9 mouse cellular contexts compared by ENCODE assay signal in the genomic region with DNA sequence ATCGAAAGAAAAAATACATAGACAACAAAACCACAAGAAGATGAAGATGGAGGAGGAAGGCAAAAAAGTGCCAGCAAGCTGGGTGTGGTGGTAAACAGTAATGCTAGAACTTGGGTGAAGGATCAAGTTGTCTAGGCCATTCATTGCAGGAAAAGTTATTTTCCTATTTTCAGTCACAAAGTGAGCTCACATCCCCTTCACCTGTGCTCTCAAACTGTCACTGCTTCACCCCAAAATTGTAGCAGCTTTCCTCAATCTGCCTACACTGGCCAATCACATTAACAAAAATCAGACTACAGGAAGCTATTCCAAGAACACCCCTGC. TPM values are rescaled to one million over a fixed set of nuclear protein-coding genes. Genes with fewer than 3 reads are reported as not detected.
A peak's percentile ranks its signal among the peaks of the same experiment; 100 is the strongest.
DNase-seq lines count a peak whose midpoint lies in the region; ATAC-seq lines count a peak whose summit lies in the region.
"Had no signal": no experiment of that assay in that cellular context is flagged by ENCODE, and none has a peak within 500 bp of the region (broad histone marks: within the 10 kb centered on the region; RNA-seq: fewer than 3 reads in every experiment).

No protein-coding gene starts in this region.

- no peaks in the 10 kb centered on the region for H3K27me3 ChIP-seq in neural tube, embryonic 11.5 days (ENCODE audit: control insufficient read depth, insufficient read depth, low read length)
- H3K27me3 ChIP-seq in forebrain, embryonic 11.5 days (ENCODE audit: control insufficient read depth, insufficient read depth, low read length), result no peaks in the 10 kb centered on the region
- no peaks in the 10 kb centered on the region for H3K27me3 ChIP-seq in limb, embryonic 15.5 days
- H3K27me3 ChIP-seq in stomach, embryonic 15.5 days (replicated peaks), result no peaks in the 10 kb centered on the region

- WGBS in neural tube, embryonic 11.5 days, result 69% methylated on average over 1 of the region's 1 CpGs
- 61% methylated on average over 1 of the region's 1 CpGs for WGBS in forebrain, embryonic 11.5 days
- WGBS in limb, embryonic 15.5 days, result 52% methylated on average over 1 of the region's 1 CpGs
- 65% methylated on average over 1 of the region's 1 CpGs for WGBS in stomach, embryonic 15.5 days

- H3K27ac ChIP-seq in neural tube, embryonic 11.5 days (ENCODE audit: low read depth, low read length), result peak overlapping the region; percentile 72
- peak overlapping the region; percentile 95 for H3K27ac ChIP-seq in forebrain, embryonic 11.5 days (ENCODE audit: low read depth, low read length)
- peak overlapping the region; percentile 96 for H3K27ac ChIP-seq in limb, embryonic 15.5 days
- peak overlapping the region; percentile 92 for H3K27ac ChIP-seq in stomach, embryonic 15.5 days

- no peak for ATAC-seq in neural tube, embryonic 11.5 days (ENCODE audit: insufficient read depth, low FRiP score, low TSS enrichment)
- ATAC-seq in forebrain, embryonic 11.5 days (replicated peaks; ENCODE audit: low FRiP score), result no peak
- no peak for ATAC-seq in limb, embryonic 15.5 days (ENCODE audit: insufficient number of reproducible peaks, low FRiP score, low TSS enrichment, low read depth)
- ATAC-seq in stomach, embryonic 15.5 days (ENCODE audit: insufficient read depth, low FRiP score, low read depth), result no peak

- H3K4me3 ChIP-seq in neural tube, embryonic 11.5 days (ENCODE audit: low read depth, low read length), result no peak overlapping the region
- H3K4me3 ChIP-seq in forebrain, embryonic 11.5 days (ENCODE audit: low read depth, low read length), result peak overlapping the region; percentile 38; the same call in 1 of the 2 replicates
- peak overlapping the region; percentile 58 for H3K4me3 ChIP-seq in limb, embryonic 15.5 days
- H3K4me3 ChIP-seq in stomach, embryonic 15.5 days (replicated peaks), result peak overlapping the region; percentile 44; the same call in 1 of the 2 replicates

- peak overlapping the region; percentile 70 for H3K4me2 ChIP-seq in neural tube, embryonic 11.5 days (ENCODE audit: low read depth)
- peak overlapping the region; percentile 74; the same call in 1 of the 2 replicates for H3K4me2 ChIP-seq in forebrain, embryonic 11.5 days (ENCODE audit: low read depth, low read length, severe bottlenecking)
- peak overlapping the region; percentile 84 for H3K4me2 ChIP-seq in limb, embryonic 15.5 days
- H3K4me2 ChIP-seq in stomach, embryonic 15.5 days, result peak overlapping the region; percentile 89

- no peaks in the 10 kb centered on the region for H3K9me3 ChIP-seq in neural tube, embryonic 11.5 days (ENCODE audit: control insufficient read depth, low read length)
- no peaks in the 10 kb centered on the region for H3K9me3 ChIP-seq in forebrain, embryonic 11.5 days (ENCODE audit: control insufficient read depth, low read length)
- no peaks in the 10 kb centered on the region for H3K9me3 ChIP-seq in limb, embryonic 15.5 days
- no peaks in the 10 kb centered on the region for H3K9me3 ChIP-seq in stomach, embryonic 15.5 days

- no peaks in the 10 kb centered on the region for H3K36me3 ChIP-seq in neural tube, embryonic 11.5 days (ENCODE audit: control insufficient read depth, insufficient read depth, low read length)
- H3K36me3 ChIP-seq in forebrain, embryonic 11.5 days (ENCODE audit: control insufficient read depth, insufficient read depth, low read length), result no peaks in the 10 kb centered on the region
- H3K36me3 ChIP-seq in limb, embryonic 15.5 days, result no peaks in the 10 kb centered on the region
- H3K36me3 ChIP-seq in stomach, embryonic 15.5 days, result no peaks in the 10 kb centered on the region

- DNase-seq in neural tube, embryonic 11.5 days (ENCODE audit: low spot score), result no peak
- no peak for DNase-seq in neural tube, embryonic 10.5 days (ENCODE audit: extremely low spot score, low spot score)
- DNase-seq in forebrain, embryonic 11.5 days (ENCODE audit: low spot score), result no peak
- no peak for DNase-seq in layer of hippocampus, adult 8-10 months (ENCODE audit: low spot score in 2 of 2)
- DNase-seq in yolk sac, embryonic 10.5 days (ENCODE audit: low spot score), result no peak
- DNase-seq: adrenal gland, postnatal 10 days had no signal

- H3K4me1 ChIP-seq in neural tube, embryonic 11.5 days (ENCODE audit: control insufficient read depth, insufficient read depth, low read length), result peaks cover 3% of the 10 kb centered on the region; the same call in 1 of the 2 replicates
- H3K4me1 ChIP-seq in forebrain, embryonic 11.5 days (replicated peaks; ENCODE audit: control insufficient read depth, insufficient read depth, low read length), result peaks cover 8% of the 10 kb centered on the region; the same call in 1 of the 2 replicates
- H3K4me1 ChIP-seq in limb, embryonic 15.5 days, result peaks cover 30% of the 10 kb centered on the region
- peaks cover 18% of the 10 kb centered on the region for H3K4me1 ChIP-seq in stomach, embryonic 15.5 days

- 0 out of 2 replicates have a peak overlapping the region, but pooled peaks have one; percentile 57 for H3K9ac ChIP-seq in neural tube, embryonic 11.5 days (ENCODE audit: low read length)
- peak overlapping the region; percentile 74 for H3K9ac ChIP-seq in forebrain, embryonic 11.5 days (ENCODE audit: low read length)
- 0 out of 2 replicates have a peak overlapping the region, but pooled peaks have one; percentile 33 for H3K9ac ChIP-seq in limb, embryonic 15.5 days
- peak overlapping the region; percentile 9; the same call in 1 of the 2 replicates for H3K9ac ChIP-seq in stomach, embryonic 15.5 days

RNA-seq across cellular contexts. Expression of a gene that starts 1.2 kb away (rescaled TPM):
- not detected in 2 replicates for polyA plus RNA-seq in neural tube, embryonic 11.5 days (2014; fragmentation: Nextera tagmentation; extraction: Ambion mirVana)
- polyA plus RNA-seq in forebrain, embryonic 11.5 days (2014; fragmentation: Nextera tagmentation; extraction: Ambion mirVana), result 0.95 TPM in 1 of 2 replicates, not detected in the other
- polyA plus RNA-seq in limb, embryonic 15.5 days (2015; fragmentation: Nextera tagmentation; extraction: Ambion mirVana), result 0.33 and 0.60 TPM in 2 replicates
- polyA plus RNA-seq in stomach, embryonic 15.5 days (2015; fragmentation: Nextera tagmentation; extraction: Ambion mirVana), result 0.42 and 0.55 TPM in 2 replicates
- total RNA-seq in layer of hippocampus, adult 8-10 months (2022), result 10 to 100 TPM; 31.9 to 42.9 (median 37.9) TPM

RNA-seq across cellular contexts. Expression of a gene that starts 2.3 kb away (rescaled TPM):
- 2.3 and 4.3 TPM in 2 replicates for polyA plus RNA-seq in neural tube, embryonic 11.5 days (2014; fragmentation: Nextera tagmentation; extraction: Ambion mirVana)
- 2.9 and 5.4 TPM in 2 replicates for polyA plus RNA-seq in forebrain, embryonic 11.5 days (2014; fragmentation: Nextera tagmentation; extraction: Ambion mirVana)
- polyA plus RNA-seq in limb, embryonic 15.5 days (2015; fragmentation: Nextera tagmentation; extraction: Ambion mirVana), result 3.1 and 7.2 TPM in 2 replicates
- 4.8 and 6.9 TPM in 2 replicates for polyA plus RNA-seq in stomach, embryonic 15.5 days (2015; fragmentation: Nextera tagmentation; extraction: Ambion mirVana)
- total RNA-seq in layer of hippocampus, adult 8-10 months (2022), result 10 to 100 TPM; 22.7 to 39.9 (median 29.0) TPM

RNA-seq across cellular contexts. Expression of a gene that starts 3.1 kb away (rescaled TPM):
- polyA plus RNA-seq in neural tube, embryonic 11.5 days (2014; fragmentation: Nextera tagmentation; extraction: Ambion mirVana), result 4.3 and 9.0 TPM in 2 replicates
- polyA plus RNA-seq in forebrain, embryonic 11.5 days (2014; fragmentation: Nextera tagmentation; extraction: Ambion mirVana), result 4.7 and 5.9 TPM in 2 replicates
- polyA plus RNA-seq in limb, embryonic 15.5 days (2015; fragmentation: Nextera tagmentation; extraction: Ambion mirVana), result 4.1 and 4.5 TPM in 2 replicates
- polyA plus RNA-seq in stomach, embryonic 15.5 days (2015; fragmentation: Nextera tagmentation; extraction: Ambion mirVana), result 3.5 and 4.1 TPM in 2 replicates
- 10 to 100 TPM; 47.4 to 67.0 (median 59.9) TPM for total RNA-seq in layer of hippocampus, adult 8-10 months (2022)

RNA-seq across cellular contexts. Expression of a gene that starts 3.6 kb away (rescaled TPM):
- 1.1 and 3.6 TPM in 2 replicates for polyA plus RNA-seq in neural tube, embryonic 11.5 days (2014; fragmentation: Nextera tagmentation; extraction: Ambion mirVana)
- 2.7 and 4.0 TPM in 2 replicates for polyA plus RNA-seq in forebrain, embryonic 11.5 days (2014; fragmentation: Nextera tagmentation; extraction: Ambion mirVana)
- 0.74 and 2.1 TPM in 2 replicates for polyA plus RNA-seq in limb, embryonic 15.5 days (2015; fragmentation: Nextera tagmentation; extraction: Ambion mirVana)
- 2.0 and 2.9 TPM in 2 replicates for polyA plus RNA-seq in stomach, embryonic 15.5 days (2015; fragmentation: Nextera tagmentation; extraction: Ambion mirVana)
- total RNA-seq in layer of hippocampus, adult 8-10 months (2022), result 10 to 100 TPM; 12.6 to 19.3 (median 16.9) TPM
- polyA plus RNA-seq: gonadal fat pad, adult 2 months had no signal

RNA-seq across cellular contexts. Expression of a gene that starts 7.8 kb away (rescaled TPM):
- polyA plus RNA-seq in neural tube, embryonic 11.5 days (2014; fragmentation: Nextera tagmentation; extraction: Ambion mirVana), result 6.2 and 8.4 TPM in 2 replicates
- 11.7 and 15.4 TPM in 2 replicates for polyA plus RNA-seq in forebrain, embryonic 11.5 days (2014; fragmentation: Nextera tagmentation; extraction: Ambion mirVana)
- polyA plus RNA-seq in limb, embryonic 15.5 days (2015; fragmentation: Nextera tagmentation; extraction: Ambion mirVana), result 4.0 and 12.0 TPM in 2 replicates
- polyA plus RNA-seq in stomach, embryonic 15.5 days (2015; fragmentation: Nextera tagmentation; extraction: Ambion mirVana), result 7.4 and 10.6 TPM in 2 replicates
- total RNA-seq in layer of hippocampus, adult 8-10 months (2022), result 10 to 100 TPM in 2 of 4 experiments, 1 to 10 TPM in 2; 3.1 to 10.4 (median 8.0) TPM

Comparison
In these comparisons a context has a peak if more than half of its experiments do, and no peak if none do; other contexts are left out.
1. H3K9ac ChIP-seq: peak in every context shown above with its lines; median percentile 74 in forebrain, embryonic 11.5 days; 57 in neural tube, embryonic 11.5 days; 33 in limb, embryonic 15.5 days; 9 in stomach, embryonic 15.5 days.